Mouse (Mus musculus): Measurements from ENCODE around the gene Nxnl1.

The Nxnl1 gene

DNA sequence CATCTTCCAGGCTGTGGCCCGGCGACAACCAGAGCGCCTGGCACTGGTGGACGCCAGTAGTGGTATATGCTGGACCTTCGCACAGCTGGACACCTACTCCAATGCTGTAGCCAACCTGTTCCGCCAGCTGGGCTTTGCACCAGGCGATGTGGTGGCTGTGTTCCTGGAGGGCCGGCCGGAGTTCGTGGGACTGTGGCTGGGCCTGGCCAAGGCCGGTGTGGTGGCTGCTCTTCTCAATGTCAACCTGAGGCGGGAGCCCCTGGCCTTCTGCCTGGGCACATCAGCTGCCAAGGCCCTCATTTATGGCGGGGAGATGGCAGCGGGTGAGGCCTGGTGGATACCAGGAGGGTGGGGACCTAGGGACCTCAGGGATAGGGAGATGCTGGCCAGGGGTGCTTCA, 13.1 kb upstream of the Nxnl1 start:
- DNase-seq, result peak; percentile 97

DNA sequence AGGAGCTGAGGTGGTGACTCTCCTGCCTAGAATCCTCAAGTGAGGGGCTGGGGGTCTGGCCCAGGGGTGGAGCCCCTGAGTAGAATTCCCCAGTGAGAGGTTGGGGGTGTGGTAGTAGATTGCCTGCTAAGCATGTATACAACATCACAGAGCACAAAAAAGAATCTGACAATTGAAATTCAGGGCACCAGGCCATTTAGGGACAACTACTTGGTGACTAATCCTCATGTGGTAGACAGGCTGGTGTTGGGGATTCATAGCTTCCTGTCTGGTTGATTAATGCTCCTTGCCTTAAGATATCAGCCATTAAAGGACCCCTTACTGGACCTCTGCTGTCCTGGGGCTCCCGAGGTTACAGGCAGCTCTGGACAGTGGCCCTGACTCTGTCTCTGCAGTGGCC, 12.6 kb upstream of the Nxnl1 start:
- DNase-seq, result no peak

DNA sequence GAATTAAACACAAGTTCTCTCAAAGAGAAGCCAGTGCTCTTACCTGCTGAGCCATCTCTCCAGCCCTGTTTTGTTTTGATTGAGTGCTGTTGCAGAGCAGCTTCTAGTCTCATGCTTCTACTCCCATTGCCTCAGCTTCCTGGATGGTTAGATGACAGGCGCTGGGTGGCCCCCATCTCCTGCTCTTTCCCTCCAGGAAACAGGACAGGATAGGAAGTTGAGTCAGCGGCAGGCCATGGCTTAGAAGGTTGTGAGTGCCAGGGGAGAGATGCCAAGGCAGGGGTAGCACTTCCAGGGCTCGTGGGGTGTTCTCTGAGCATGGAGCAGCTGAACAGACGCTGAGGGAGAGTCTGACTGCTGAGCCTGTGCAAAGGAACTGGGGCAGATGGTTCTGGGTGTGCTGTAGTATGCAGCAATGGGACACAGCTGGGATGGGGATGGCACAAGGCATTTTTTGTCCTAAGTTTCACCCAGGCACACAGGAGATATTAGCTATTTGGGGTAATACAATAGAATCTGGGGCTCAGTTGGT, 11.5 kb upstream of the Nxnl1 start:
- DNase-seq, result no peak

DNA sequence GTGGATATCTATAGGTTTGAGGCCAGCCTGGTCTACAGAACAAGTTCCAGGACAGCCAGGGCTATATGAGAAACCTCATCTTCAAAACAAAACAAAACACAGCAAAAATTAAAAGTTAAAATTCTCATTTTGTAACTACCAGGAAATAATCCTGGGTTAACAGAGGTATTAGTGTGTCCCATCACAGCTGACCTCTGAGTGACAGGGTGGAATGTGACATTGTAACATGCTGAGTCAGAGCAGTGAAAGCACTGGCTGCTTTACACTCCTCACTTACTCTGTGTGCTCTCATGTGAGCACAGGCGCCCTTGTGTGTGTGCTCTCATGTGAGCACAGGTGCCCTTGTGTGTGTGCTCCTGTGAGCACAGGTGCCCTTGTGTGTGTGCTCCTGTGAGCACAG, 8.6 kb upstream of the Nxnl1 start:
- no peak for DNase-seq

DNA sequence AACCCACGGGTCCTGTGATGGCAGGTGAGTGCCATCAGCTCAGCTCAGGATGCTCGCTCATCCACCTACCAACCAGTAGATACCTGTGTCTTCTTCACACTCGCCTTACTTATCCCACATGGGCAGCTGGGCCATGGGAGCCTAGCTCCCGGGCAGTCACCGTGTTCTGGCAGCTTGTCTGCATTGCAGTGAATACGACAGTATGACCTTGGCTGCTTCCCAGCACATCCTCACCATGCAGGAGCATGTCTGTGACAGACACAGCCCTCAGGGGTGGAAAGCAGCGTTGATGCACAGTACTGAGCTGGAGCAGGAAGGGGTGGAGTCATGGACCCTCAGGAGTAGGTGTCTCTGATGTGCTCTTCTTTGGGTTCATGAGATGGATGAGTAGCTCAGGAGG, 8.0 kb upstream of the Nxnl1 start:
- peak; percentile 94 for DNase-seq

DNA sequence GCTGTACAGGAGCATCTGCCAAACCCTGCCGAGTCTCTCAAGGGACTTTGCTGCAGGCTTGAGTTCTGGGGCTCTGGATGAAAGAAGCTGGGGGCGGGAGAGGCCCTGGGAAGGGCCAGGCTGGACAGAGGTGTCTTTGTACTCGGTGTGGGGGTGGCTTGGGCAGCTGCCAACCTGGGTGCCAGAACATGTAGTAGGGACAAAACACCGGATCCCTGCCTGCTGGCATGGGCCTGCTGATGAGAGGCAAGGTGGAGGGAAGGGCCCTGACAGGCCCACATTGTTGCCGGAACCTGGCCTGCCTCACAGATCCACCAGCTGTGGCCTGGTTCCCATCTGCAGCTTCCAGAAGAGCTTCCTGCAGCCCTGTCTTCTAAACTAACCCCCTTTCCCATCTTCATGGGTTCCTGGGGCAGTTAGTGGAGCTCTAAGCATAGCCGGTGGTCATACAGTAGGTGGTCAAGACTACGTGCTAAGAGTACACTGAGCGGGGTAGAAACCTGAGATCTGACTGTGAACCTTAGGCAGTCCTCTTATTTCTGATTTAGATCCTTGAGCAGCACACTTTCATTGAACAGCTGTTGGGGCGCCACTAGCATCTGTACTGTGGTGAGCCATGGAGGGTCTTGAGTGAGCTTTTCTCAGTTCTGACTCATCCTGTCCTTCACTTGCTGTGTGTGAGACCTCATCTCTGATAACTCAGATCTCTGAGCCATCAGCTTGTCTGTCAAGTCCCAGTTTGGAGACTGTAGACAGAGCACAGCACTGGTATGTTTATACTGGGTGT, 6.6 kb upstream of the Nxnl1 start:
- DNase-seq, result peak; percentile 98

DNA sequence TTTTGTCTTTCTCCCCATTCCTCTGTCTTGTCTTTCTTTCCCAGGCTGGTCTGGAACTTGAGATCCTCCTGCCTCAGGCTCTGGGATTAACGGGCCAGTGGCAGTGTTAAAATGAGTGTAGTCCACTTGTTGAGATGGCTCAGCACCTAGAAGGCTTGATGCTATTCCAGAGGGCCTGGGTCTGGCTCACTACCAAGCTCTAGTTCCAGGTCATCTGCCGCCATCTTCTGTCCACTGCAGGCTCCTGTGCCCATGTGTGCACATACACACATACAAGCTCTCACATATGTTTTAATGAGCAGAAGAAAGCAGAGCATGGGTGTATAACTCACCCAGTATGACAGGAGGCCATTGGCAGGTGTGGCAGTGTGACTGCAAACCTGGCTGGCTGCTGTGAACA, 5.7 kb upstream of the Nxnl1 start:
- DNase-seq, result no peak

DNA sequence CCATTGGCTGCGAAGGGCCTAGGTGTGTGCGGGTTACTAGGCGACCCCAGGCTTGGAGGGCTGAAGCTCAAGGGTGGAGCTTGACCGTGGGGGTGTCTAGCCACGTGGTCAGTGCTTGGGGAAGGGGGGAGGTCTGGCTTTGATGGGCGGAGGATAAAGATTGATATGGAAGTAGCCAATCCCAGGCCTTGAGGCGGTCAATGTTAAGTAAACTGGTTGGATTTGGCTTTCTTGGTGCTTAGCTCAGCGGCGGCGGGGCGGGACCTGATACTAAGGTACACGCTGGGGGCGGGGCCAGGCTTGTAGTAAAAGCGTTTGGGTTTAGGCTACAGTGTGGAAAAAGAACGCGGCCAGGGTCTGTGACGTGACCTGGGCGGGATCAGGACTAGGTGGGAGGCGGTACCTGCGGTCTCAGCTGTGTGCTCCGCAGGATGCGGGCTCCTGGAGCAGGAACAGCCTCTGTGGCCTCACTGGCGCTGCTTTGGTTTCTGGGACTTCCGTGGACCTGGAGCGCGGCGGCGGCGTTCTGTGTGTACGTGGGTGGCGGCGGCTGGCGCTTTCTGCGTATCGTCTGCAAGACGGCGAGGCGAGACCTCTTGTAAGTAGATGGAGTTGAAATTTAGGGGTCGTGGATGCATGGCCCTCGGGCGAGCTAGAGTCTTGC, 4.0 kb upstream of the Nxnl1 start:
- peak; percentile 100 for DNase-seq

DNA sequence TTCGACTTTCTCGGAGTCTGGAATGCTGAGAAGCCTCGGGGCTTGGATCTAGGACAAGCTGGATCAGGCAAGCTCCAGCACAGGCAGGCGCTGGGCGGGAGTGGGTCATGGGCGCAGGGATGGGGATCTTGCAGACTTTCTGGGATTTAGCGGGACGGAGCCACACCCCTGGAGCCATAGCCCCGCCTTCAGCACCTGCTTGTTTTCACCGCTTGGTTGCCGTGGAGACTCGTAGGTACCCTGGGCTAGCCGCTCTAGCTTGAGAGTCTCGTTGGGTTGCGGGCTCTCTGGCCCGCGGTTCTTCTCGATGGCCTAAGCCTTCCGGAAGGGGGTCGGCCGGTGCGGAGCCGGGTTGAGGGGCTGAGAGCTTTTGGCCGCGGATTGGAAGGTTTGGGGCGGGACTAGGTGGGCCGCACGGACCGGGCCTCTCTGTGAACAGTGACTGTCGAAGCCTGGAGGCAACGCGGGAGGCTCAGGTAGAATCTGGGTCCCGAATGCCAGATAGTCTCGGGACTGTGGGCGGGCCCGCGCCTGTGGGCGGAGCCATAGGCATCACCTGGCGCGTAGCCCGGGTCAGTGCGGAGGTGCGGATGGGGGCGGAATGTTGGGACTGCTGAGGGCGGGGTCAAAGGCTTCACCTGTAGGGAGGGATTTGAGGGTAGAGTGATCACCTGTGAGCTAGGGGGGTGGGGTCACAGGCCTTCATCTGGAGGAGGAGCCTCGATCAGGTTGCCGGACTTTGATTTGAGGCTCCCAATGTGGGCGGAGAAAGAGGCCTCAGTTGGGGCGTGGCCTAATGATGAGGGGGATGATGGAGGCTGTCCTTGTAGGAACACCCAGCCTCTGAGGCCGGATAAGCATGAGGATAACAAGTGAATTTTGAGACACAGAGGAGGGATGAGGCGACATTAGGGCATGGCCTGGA, 3.2 kb upstream of the Nxnl1 start:
- DNase-seq, result peak; percentile 99

DNA sequence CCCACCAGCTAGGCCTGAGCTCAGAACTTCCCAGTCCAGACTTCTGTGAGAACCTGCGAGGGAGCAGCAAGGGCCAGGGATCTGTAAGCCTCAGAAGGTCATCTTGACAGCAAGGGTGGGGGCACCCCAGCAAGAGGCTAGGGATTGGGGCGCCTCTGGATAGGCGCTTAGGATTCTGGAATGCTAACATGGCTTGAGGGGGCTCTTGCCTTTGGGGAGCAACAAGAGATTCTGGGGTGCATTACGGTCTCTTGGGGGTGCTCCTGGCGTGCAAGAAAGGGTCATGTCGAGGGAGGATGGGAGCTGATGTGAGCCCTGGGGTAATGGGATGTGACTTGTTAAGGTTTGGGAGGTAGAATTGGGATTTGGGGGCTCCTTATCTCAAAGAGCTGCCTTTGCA, 2.5 kb upstream of the Nxnl1 start:
- no peak for DNase-seq

DNA sequence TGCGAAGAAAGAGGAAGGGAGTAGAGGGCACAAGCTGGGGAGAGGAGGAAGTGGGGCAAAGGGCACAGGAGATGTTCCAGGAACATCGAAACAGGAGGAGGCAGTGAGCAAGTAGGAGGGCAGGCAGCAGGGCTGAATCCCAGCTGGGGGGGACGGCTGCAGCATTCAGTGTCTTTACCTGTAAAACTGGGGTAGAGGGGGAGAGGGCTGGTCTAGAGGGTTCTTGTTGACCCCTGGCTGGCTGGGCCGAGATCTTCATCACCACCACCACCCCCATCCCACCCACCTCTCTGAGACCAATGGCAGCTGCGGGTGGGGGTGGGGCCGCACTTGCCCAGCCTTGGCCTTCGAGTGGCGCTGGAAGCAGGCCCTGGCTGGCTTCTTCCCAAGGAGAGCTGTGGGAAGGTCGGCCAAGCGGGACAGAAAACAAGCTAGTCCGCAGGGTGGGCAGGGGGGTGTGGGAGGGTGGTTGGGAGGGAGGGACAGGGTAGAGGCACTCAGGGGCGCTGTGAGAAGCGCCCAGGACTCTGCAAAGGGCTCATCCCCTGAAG, 2.1 kb upstream of the Nxnl1 start, which contains the start of gene Slc27a1:
Gene Slc27a1 (plus strand): TSS at position 496 of the 551 bp plus-strand sequence.
- peak; percentile 99 for DNase-seq

DNA sequence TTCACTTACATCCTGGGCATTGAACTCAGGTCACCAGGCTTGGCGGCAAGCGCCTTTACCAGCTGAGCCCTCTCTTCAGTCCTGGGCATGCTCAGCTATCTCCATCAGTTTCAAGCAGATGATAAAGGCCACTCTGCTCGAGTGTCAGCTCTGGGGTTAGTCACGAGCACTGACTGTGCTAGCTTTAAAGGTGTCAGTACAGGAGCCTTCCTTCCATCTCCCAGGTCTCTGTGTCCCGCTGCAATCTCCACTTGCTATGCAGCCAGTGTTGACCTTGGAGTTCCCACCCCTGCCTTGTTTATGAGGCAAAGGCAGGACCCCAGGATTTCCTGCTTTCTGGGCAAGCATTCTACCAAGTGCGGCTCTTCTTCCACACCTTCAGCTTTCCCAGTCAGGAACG, 1.2 kb upstream of the Nxnl1 start:
- no peak for DNase-seq

DNA sequence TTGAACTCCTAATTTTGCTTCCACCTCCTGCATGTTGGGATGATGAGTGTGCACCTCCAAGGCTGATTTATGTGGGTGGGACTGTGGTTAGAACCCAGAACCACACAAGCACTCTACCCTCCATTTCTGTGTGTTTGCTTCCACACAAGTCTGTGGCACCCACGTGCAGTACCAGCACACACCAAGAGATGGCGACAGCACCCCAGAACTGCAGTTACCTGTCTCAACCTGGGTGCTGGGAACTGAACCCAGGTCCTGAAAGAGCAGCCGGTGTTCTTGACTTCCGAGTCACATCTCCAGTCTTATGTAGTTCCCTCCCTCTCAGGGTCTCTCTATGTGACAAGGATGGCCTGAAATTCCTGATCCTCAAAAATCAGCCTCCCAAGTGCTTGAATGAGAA, 2.4 kb downstream of the Nxnl1 start:
- DNase-seq, result no peak

DNA sequence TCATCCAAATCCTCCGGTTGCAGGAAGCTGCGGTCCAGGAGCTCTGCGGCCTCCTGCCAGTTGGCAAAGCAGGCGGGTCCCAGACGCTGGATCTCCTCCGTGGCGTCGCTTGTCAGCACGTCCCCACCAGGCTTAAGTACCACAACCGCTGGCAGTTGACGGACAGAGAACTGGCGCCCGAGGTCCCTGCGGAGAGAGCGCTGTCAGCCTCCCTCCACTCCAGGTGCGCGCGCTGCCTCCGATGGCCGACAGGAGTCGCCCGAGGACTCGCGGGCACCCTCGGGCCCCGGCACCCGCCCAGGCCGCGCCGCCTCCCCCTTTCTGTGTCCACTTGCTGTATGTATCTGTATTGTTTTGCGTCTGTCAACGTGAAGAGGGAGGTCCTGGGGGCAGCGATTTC, 3.6 kb downstream of the Nxnl1 start:
- DNase-seq, result peak; percentile 97

DNA sequence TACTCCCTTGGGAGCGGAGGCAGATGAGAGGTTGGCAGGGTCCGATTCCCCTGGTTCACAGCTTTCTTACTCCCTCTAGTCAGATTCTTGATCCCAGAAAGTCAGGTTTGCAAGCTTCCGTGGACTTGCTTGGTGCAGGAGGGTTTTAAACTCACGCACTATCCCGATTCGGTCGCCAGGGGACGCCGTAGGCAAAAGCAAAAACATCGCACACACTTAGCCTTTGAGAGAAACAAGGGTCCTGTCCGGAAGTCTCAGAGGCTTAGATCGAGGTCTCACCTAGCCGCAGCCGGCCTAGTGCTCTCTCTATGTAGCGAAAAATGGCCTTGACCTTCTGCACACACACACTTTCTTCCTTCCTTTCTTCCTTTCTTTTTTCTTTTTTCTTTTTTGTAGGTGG, 5.0 kb downstream of the Nxnl1 start:
- DNase-seq, result no peak

DNA sequence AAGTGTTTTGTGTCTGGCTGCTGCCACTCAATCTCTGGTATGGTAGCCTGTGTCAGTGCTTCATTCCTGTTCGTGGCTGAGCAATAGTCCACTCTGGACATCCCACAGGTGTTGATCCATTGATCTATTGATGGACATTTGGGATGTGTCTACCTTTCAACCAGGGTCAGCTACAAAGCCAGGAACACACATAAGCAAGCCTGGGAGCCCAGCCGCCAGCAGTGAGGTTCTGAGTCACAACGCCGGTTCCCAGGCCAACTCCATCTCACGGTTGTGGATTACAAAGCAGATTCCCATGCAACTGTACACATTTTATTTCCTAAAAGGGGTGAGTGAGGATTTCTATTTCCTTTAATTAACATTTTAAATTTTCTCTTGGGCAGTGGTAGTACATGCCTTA, 5.6 kb downstream of the Nxnl1 start:
- DNase-seq, result no peak

DNA sequence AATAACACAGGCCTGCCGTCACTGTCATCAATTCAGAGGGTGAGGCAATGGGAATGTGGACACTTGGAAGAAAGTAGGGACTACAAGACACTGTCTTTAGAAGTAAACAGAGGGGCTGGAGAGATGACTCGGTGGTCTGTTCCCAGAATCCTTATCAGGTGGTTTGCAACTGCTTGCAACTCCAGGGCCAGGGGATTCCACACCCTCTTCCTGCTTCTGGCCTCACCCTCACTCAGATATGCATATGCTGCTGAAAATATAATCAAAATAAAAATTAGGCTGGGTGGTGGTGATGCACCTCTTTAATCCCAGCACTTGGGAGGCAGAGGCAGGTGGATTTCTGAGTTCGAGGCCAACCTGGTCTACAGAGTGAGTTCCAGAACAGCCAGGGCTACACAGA, 6.3 kb downstream of the Nxnl1 start:
- DNase-seq, result no peak

DNA sequence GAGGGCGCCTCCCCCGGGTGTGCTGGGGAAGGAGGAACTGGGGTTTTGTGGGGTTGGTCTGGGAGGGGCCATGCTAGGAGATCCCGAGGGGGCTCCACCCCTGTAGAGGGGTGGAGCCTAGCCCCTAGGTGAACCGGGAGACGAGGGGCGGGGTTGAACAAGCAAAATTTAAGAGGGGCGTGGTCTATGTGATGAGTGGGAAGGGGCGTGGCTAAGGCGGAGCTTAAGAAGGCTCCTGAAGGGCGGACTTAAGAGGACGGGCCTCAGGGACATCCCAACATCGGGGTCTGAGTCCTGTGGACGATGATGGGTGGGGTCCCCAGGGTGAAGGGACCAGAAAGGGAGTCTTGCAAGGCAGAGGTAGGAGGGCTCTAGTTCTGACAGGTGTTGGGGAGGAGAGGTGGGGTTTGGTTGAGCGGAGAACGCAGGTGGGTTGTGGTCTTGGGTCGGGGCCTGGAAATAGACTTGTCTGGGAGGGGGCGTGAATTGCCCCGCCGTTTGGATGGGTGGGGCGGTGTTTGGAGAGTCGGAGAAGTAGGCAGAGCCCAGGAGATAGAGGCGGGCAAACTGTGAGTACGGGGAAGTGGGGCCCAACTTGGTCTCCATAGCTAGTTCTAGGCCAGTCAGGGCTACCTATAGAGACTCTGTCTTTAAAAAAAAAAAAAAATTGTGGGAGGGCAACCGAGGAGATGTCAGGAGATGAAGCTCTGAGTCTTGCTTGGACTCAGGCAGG, 7.3 kb downstream of the Nxnl1 start:
- peak; percentile 97 for DNase-seq

DNA sequence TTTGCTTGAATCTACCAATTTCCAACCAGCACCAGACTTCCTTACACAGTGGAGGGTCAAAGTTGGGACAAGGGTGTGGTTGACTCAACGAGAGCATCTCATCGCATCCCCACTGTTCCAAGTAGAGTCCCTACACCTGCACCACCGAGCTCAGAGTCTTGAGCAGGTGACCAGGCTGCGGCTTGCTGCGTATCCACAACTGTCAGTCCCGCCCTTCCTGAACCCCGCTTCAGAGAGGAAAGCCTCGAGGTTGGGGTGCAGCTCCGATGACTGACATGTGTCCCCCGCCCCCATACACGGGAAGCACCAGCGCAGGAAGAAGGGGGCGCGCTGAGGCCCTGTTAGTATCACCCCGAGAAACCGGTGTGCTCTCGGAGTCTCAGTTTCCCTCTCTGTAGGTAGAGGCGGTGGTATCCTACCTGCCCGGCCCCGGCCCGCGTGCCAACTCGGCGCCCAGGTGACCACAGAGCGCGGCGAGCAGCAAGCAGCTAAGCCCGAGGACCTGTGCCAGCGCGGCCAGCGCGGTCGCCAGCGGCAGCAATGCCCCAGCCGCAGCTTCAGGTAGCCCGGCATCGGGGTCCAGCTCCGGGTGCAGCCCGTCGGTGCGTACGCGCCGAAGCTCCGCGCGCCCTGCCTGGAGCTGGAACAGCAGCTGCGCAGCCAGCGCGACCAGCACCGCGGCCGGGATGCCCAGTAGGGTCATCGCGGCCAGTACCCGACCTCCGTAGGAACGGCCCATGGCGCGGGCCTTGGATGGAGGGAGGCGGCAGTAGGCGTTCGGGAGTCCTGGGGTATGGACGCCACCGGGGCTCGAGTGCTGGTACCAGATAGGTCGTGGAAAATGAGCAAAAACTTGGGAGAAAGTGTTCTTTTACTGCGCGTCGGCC, 8.1 kb downstream of the Nxnl1 start, which contains the start of gene Tmem221:
Gene Tmem221 (minus strand): TSS at position 801 of the 887 bp plus-strand sequence.
- no peak for DNase-seq

DNA sequence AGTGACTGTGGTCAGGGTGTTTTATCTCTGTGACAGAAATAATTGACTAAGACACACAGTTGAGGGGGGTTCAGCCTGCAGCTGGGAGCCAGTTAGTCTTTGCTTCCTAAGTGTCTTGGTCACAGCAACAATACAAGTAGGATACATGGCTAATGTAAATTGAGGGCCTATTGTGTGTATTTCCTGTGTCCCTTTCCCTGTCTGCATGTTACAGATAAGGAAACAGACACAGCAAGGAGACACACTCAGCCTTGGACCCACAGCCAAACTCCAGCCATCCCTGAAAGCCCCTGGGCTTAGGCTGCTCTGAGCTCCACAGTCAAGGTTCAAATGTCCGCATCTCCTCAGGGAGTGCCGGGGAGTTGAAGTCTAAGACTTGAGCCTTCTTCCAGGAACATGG, 11.8 kb downstream of the Nxnl1 start:
- DNase-seq, result no peak

DNA sequence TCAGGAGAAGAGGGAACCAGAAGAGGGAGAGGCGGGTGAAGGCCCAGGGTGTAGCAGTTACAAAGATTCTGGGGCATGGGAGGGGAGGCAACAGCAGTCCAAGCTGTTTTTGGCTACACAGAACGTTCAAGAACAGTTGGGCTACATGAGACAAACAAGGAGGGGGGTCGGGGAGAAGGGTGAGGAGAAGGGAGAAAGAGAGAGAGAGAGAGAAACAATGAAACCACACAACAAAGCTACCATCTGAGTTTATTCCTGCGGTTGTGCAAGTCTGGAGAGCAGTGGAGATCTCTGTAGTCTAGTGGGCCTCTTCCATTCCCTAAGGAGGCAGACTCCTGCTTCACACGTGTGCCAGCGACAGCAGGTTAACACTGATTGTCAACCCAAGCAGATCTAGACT, 12.4 kb downstream of the Nxnl1 start:
- DNase-seq, result no peak
